Mouse (Mus musculus): ENCODE data around the gene Abhd16b.

DNA sequence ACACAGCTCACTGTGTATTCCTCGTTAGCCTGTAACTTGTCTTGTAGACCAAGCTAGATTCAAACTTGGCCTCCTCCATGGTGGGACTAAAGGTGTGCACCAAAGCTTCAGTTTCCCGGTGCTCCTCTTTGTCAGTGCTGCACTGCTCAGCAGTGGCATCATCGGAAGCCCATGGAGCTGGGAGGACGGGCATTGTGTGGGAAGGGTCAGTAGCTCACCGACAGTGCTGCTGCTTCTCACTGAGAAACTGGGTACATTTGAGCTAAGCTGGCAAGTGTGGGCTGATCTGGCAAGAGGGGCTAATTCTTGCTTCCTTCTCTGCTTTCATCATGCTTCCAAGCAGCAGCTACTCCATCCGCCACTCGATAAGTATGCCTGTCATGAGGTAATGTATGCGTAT lies 18.2 kb downstream of the Abhd16b start:
- no peak for TF ChIP-seq CTCF (IDR thresholded peaks at IDR 0.05; ENCODE audit: low read depth)
- TF ChIP-seq EP300 (IDR thresholded peaks at IDR 0.05; ENCODE audit: low read depth) = no peak

Measured in heart, postnatal 0 days (tissue).